Mouse (Mus musculus) B cell, adult (primary cell): ENCODE data around the gene Slc35g2. TPM values are rescaled to one million over a fixed set of nuclear protein-coding genes. Genes with fewer than 3 reads are reported as not detected.

Experiments
- total RNA-seq: library from RNA; stranded (reverse); gene quantifications from 4 replicates; pipeline ENCODE4 v1.2.4, GENCODE M21; 2023; ENCODE audit not compliant: inconsistent age

Gene Slc35g2
- not detected in 4 replicates for total RNA-seq

GRCm38 (mm10) chr9:100570626-100571233 lies at the start of gene Slc35g2:
Gene Slc35g2, minus strand, starts transcription at chr9:100571090.

GRCm38 (mm10) chr9:100597546-100597945 lies 26.7 kb upstream of the Slc35g2 start, which contains the start of gene Stag1:
Gene Stag1, plus strand, starts transcription at chr9:100597798.

GRCm38 (mm10) chr9:100545715-100546593 lies 24.9 kb downstream of the Slc35g2 start, which contains the start of gene Nck1:
Gene Nck1, minus strand, starts transcription at chr9:100546134.

Other genes starting within 250 kb of the Slc35g2 start
- 2.8 to 3.7 TPM (median 2.9 TPM) in 4 replicates for gene Il20rb, start 84.3 kb downstream of the Slc35g2 start, total RNA-seq
- 32.4 to 41.7 TPM (median 35.8 TPM) in 4 replicates for gene Nck1, start 25.0 kb downstream of the Slc35g2 start, total RNA-seq
- gene Stag1, start 26.7 kb upstream of the Slc35g2 start, total RNA-seq, result 77.0 to 97.2 TPM (median 91.2 TPM) in 4 replicates